Mouse (Mus musculus) midbrain, embryonic 14.5 days (tissue): ENCODE results near the gene Arhgap18. TPM values are rescaled to one million over a fixed set of nuclear protein-coding genes. Genes with fewer than 3 reads are reported as not detected.

Source experiments
- ATAC-seq: fragments of 200-750 bp; cut with Nextera tagmentation; 2 replicates; pipeline ENCODE4 v1.8.0; 2017; ENCODE audit warnings: moderate number of reproducible peaks, moderate library complexity; ENCODE audit not compliant: low FRiP score, low TSS enrichment
- DNase-seq: peaks from one replicate; pipeline ENCODE4 v3.0.0-alpha.2; 2015
- H3K27ac ChIP-seq: fragments of 300-500 bp; sonication (generic); replicated peaks from 2 replicates; pipeline ENCODE4 v1.5.1; 2014; ENCODE audit warnings: mild to moderate bottlenecking, low read depth, low read length, moderate library complexity
- H3K27me3 ChIP-seq: fragments of 300-500 bp; sonication (generic); 2 replicates; pipeline ENCODE4 v1.6.1; 2014; ENCODE audit warnings: low read length, control low read depth, mixed read lengths; ENCODE audit not compliant: control insufficient read depth, insufficient read depth
- H3K36me3 ChIP-seq: fragments of 300-500 bp; sonication (generic); 2 replicates; pipeline ENCODE4 v1.6.1; 2014; ENCODE audit warnings: low read length, control low read depth; ENCODE audit not compliant: control insufficient read depth, insufficient read depth
- H3K4me1 ChIP-seq: fragments of 300-500 bp; sonication (generic); 2 replicates; pipeline ENCODE4 v1.6.1; 2014; ENCODE audit warnings: mild to moderate bottlenecking, antibody characterized with exemption, low read length, control low read depth; ENCODE audit not compliant: control insufficient read depth, insufficient read depth
- H3K4me2 ChIP-seq: fragments of 300-500 bp; sonication (generic); 2 replicates; pipeline ENCODE4 v1.6.1; 2014; ENCODE audit warnings: mild to moderate bottlenecking, low read length, moderate library complexity
- H3K4me3 ChIP-seq: fragments of 300-500 bp; sonication (generic); replicated peaks from 2 replicates; pipeline ENCODE4 v1.5.1; 2014; ENCODE audit warnings: low read depth, low read length
- H3K9ac ChIP-seq: fragments of 300-500 bp; sonication (generic); replicated peaks from 2 replicates; pipeline ENCODE4 v1.6.1; 2014; ENCODE audit warnings: mild to moderate bottlenecking, low read length, moderate library complexity
- H3K9me3 ChIP-seq: fragments of 300-500 bp; sonication (generic); 2 replicates; pipeline ENCODE4 v1.6.1; 2016; ENCODE audit warnings: low read length, control low read depth, mixed read lengths; ENCODE audit not compliant: control insufficient read depth
- WGBS: fragments of 180-500 bp; shearing (Covaris S2); extraction: QIAGEN DNeasy Blood & Tissue Kit; methylation state at CpG from one replicate; pipeline ENCODE4 v1.1.7; 2014; 5-methylcytosine and 5-hydroxymethylcytosine counted together
- polyA plus RNA-seq: library from polyadenylated mRNA; unstranded; fragments of >200 nt; fragmentation: Nextera tagmentation; extraction: Ambion mirVana; gene quantifications from 2 replicates; pipeline ENCODE4 v1.2.1, GENCODE M21; 2014

Arhgap18 gene
- 14.2 and 15.9 TPM in 2 replicates for polyA plus RNA-seq

GRCm38 (mm10) chr10:26752929-26753567, at the start of gene Arhgap18:
Gene Arhgap18, plus strand, starts transcription at chr10:26753421.
- Histone ChIP-seq H3K4me2 (peak within 1 kb of the TSS; percentile 15), H3K36me3 (no peaks in the 10 kb centered on the region), H3K9ac (no peak within 1 kb of the TSS; the same call in 1 of the 2 replicates), H3K27me3 (no peaks in the 10 kb centered on the region), H3K9me3 (no peaks in the 10 kb centered on the region), H3K4me3 (no peak within 1 kb of the TSS), H3K27ac (peak within 1 kb of the TSS; percentile 79), H3K4me1 (peaks cover 5% of the 10 kb centered on the region; the same call in 1 of the 2 replicates)
- ATAC-seq (peak; percentile 51), DNase-seq (peak; percentile 61)
- WGBS, result 72% methylated on average over 11 of the region's 11 CpGs

- H3K9me3 ChIP-seq, result peaks cover 4% of the 10 kb centered on the region
- no peaks in the 10 kb centered on the region for H3K27me3 ChIP-seq
- no peak overlapping the region for H3K27ac ChIP-seq
- DNase-seq (no peak), ATAC-seq (no peak)
- H3K36me3 ChIP-seq, result no peaks in the 10 kb centered on the region
- H3K4me2 ChIP-seq, result no peak overlapping the region
- no peaks in the 10 kb centered on the region for H3K4me1 ChIP-seq
- no peak overlapping the region for H3K9ac ChIP-seq
- no peak overlapping the region for H3K4me3 ChIP-seq
- 95% methylated on average over 7 of the region's 7 CpGs for WGBS
Measured at GRCm38 (mm10) chr10:26710458-26711011, 42.7 kb upstream of the Arhgap18 start.

- no peak overlapping the region for H3K4me2 ChIP-seq
- peaks cover 4% of the 10 kb centered on the region for H3K9me3 ChIP-seq
- H3K4me1 ChIP-seq, result no peaks in the 10 kb centered on the region
- no peaks in the 10 kb centered on the region for H3K27me3 ChIP-seq
- H3K4me3 ChIP-seq, result no peak overlapping the region
- H3K36me3 ChIP-seq, result no peaks in the 10 kb centered on the region
- DNase-seq (peak; percentile 90), ATAC-seq (no peak)
- no peak overlapping the region for H3K9ac ChIP-seq
- WGBS, result 3% methylated on average over 3 of the region's 3 CpGs
- no peak overlapping the region for H3K27ac ChIP-seq
Measured at GRCm38 (mm10) chr10:26711068-26711467, 42.2 kb upstream of the Arhgap18 start.

- no peak for DNase-seq
- 49% methylated on average over 3 of the region's 3 CpGs for WGBS
Measured at GRCm38 (mm10) chr10:26713986-26714385, 39.2 kb upstream of the Arhgap18 start.

DNA sequence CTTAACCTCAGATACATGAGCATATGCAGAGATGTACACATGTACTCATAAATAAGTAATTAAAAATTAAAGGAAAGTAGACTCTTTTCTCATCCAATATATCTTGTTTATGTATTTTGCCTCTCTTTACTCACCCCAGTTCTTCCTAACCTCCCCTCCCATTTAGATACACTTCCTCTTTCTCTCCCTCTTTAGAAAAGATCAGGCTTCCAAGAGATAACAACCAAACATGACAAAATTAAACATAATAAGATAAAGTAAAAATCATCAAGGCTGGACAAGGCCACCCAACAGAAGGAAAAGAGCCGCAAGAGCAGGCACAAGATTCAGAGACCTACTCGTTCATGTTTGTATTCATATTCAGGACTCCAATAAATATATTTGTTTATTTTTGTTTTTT, 28.5 kb upstream of the Arhgap18 start:
- H3K36me3 ChIP-seq, result no peaks in the 10 kb centered on the region
- no peak overlapping the region for H3K4me3 ChIP-seq
- DNase-seq (no peak), ATAC-seq (no peak)
- H3K4me1 ChIP-seq, result no peaks in the 10 kb centered on the region
- 96% methylated on average over 2 of the region's 2 CpGs for WGBS
- no peak overlapping the region for H3K27ac ChIP-seq
- no peak overlapping the region for H3K4me2 ChIP-seq
- H3K9me3 ChIP-seq, result 0 out of 2 replicates have a peak, but pooled peaks cover 6% of the 10 kb centered on the region
- no peaks in the 10 kb centered on the region for H3K27me3 ChIP-seq
- H3K9ac ChIP-seq, result no peak overlapping the region

More at GRCm38 (mm10) chr10:26713986-26714385, 39.2 kb upstream of the Arhgap18 start:
- no peaks in the 10 kb centered on the region for H3K4me1 ChIP-seq
- no peak overlapping the region for H3K4me2 ChIP-seq
- H3K9me3 ChIP-seq, result no peaks in the 10 kb centered on the region
- no peaks in the 10 kb centered on the region for H3K27me3 ChIP-seq
- H3K9ac ChIP-seq, result no peak overlapping the region
- ATAC-seq, result no peak
- no peak overlapping the region for H3K4me3 ChIP-seq
- H3K27ac ChIP-seq, result no peak overlapping the region
- H3K36me3 ChIP-seq, result no peaks in the 10 kb centered on the region

DNA sequence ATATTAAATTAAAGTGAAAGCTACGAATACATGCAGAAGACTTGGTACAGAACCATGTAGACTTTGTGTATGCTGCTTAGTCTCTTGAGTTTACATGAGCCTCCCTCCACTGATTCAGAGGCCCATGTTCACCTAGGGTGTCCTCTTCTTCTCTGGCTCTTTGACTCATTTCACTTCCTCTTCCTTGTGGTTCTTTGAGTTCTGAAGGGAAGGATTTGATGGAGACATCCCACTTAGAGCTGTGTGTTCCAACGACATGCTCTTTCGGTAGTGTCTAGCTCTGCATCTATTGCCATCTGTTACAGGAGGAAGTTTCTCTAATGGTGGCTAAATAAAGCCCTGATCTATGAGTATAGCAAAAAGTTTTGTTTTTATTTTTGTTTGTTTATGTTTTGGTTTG, 28.0 kb upstream of the Arhgap18 start:
- Histone ChIP-seq H3K27me3 (no peaks in the 10 kb centered on the region), H3K4me3 (no peak overlapping the region), H3K4me1 (no peaks in the 10 kb centered on the region), H3K9ac (no peak overlapping the region), H3K27ac (no peak overlapping the region), H3K4me2 (no peak overlapping the region), H3K9me3 (0 out of 2 replicates have a peak, but pooled peaks cover 6% of the 10 kb centered on the region), H3K36me3 (no peaks in the 10 kb centered on the region)
- DNase-seq, result no peak
- no peak for ATAC-seq
- WGBS, result 92% methylated on average over 3 of the region's 3 CpGs

- H3K9me3 ChIP-seq, result no peaks in the 10 kb centered on the region
- DNase-seq (no peak), ATAC-seq (no peak)
- H3K9ac ChIP-seq, result no peak overlapping the region
- no peaks in the 10 kb centered on the region for H3K36me3 ChIP-seq
- no peak overlapping the region for H3K4me3 ChIP-seq
- H3K27ac ChIP-seq, result no peak overlapping the region
- peaks cover 5% of the 10 kb centered on the region; the same call in 1 of the 2 replicates for H3K4me1 ChIP-seq
- H3K4me2 ChIP-seq, result no peak overlapping the region
- H3K27me3 ChIP-seq, result no peaks in the 10 kb centered on the region
- 85% methylated on average over 3 of the region's 3 CpGs for WGBS
Measured at GRCm38 (mm10) chr10:26750827-26751226, 2.4 kb upstream of the Arhgap18 start.

DNA sequence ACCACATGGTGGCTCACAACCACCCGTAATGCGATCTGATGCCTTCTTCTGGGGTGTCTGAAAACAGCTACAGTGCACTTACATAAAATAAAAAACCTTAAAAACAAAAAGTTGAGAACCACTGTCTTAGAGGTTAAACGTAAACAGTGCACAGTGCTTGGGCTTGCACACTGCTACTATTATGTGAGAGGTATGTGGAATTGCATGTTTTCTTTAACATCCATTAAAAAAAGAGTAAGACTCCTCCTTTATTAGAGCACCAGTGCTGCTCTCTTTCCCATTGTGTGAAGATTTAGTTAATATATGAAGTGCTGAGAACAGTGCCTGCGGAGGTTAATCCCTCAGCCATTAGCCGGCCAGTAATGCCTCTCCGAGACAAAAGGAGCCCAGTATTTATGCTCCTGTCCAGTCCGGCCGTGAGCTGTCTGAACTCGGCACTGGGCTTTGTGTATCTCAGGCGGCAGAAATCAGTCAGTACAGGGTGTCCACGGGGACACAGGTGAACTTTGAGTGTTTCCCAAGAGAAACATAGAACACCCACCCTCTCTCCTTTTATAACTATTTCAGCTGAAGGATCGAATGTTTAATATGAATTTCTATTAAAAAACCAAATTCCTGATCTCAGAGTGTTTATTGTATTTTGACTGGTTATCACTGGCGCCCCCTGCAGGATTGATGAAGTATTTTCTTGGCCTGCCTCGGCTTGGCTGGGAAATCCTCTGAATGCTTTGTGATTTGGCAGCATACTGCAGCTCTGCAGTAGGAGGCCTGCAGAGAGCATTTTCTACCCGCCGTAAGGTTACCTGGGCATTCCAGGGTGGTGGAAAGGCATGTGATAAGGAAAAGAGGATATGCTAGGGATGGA, 925 bp upstream of the Arhgap18 start:
- Histone ChIP-seq H3K4me2 (peak overlapping the region; percentile 15), H3K4me1 (peaks cover 5% of the 10 kb centered on the region; the same call in 1 of the 2 replicates), H3K27ac (peak overlapping the region; percentile 79), H3K36me3 (no peaks in the 10 kb centered on the region), H3K9ac (no peak overlapping the region; the same call in 1 of the 2 replicates), H3K4me3 (no peak overlapping the region), H3K9me3 (no peaks in the 10 kb centered on the region), H3K27me3 (no peaks in the 10 kb centered on the region)
- 30% methylated on average over 16 of the region's 16 CpGs for WGBS
- DNase-seq, result peak; percentile 84
- peak; percentile 75; the same call in 1 of the 2 replicates for ATAC-seq
